Mouse (Mus musculus): ENCODE measurements around the gene Fbxo36. TPM values are rescaled to one million over a fixed set of nuclear protein-coding genes. Genes with fewer than 3 reads are reported as not detected.
A peak's percentile ranks its signal among the peaks of the same experiment; 100 is the strongest.

Fbxo36 gene
- total RNA-seq, 2 experiments from 2014 or later: 1.4 to 2.0 TPM

- DNase-seq (ENCODE audit: low spot score in 2 of 2): peak; percentile 69 to 92
- intact Hi-C loops (cut with DNase I): no loop called here
Measured at GRCm38 (mm10) chr1:84934503-84935333, 95.1 kb downstream of the Fbxo36 start, which contains the start of gene Slc16a14. Slc16a14 (minus strand) TSS chr1:84935134.

- intact Hi-C loops (cut with DNase I): no loop called here
- DNase-seq (ENCODE audit: low spot score in 2 of 2): peak; percentile 88 to 93
Measured at GRCm38 (mm10) chr1:84935668-84936067, 96.0 kb downstream of the Fbxo36 start.

GRCm38 (mm10) chr1:84936716-84937510 lies 97.3 kb downstream of the Fbxo36 start:
- intact Hi-C loops (cut with DNase I): no loop called here

GRCm38 (mm10) chr1:84939466-84939865 lies 99.8 kb downstream of the Fbxo36 start:
- intact Hi-C loops (cut with DNase I): no loop called here
- DNase-seq (ENCODE audit: low spot score in 2 of 2): no peak

More at GRCm38 (mm10) chr1:84936716-84937510, 97.3 kb downstream of the Fbxo36 start:
- no peak for DNase-seq (ENCODE audit: low spot score in 2 of 2)

- no peak for DNase-seq (ENCODE audit: low spot score in 2 of 2)
- intact Hi-C loops (cut with DNase I): no loop called here
Measured at GRCm38 (mm10) chr1:84940322-84940721, 100.7 kb downstream of the Fbxo36 start.

GRCm38 (mm10) chr1:84942666-84943065 lies 103.0 kb downstream of the Fbxo36 start:
- intact Hi-C loops (cut with DNase I): no loop called here

GRCm38 (mm10) chr1:84943549-84943948 lies 103.9 kb downstream of the Fbxo36 start:
- DNase-seq (ENCODE audit: low spot score in 2 of 2): no peak
- intact Hi-C loops (cut with DNase I): no loop called here

More at GRCm38 (mm10) chr1:84942666-84943065, 103.0 kb downstream of the Fbxo36 start:
- DNase-seq (ENCODE audit: low spot score in 2 of 2): no peak

- intact Hi-C loops (cut with DNase I): no loop called here
- DNase-seq (ENCODE audit: low spot score in 2 of 2): no peak
Measured at GRCm38 (mm10) chr1:84945950-84946349, 106.3 kb downstream of the Fbxo36 start.

GRCm38 (mm10) chr1:84947390-84947789 lies 107.7 kb downstream of the Fbxo36 start:
- intact Hi-C loops (cut with DNase I): no loop called here
- no peak for DNase-seq (ENCODE audit: low spot score in 2 of 2)

Other genes with a start within 250 kb of the Fbxo36 start
- gene Dner, start 143.6 kb upstream of the Fbxo36 start, total RNA-seq (2021): 100 to 1,000 TPM; 203 to 215 TPM
- 100 to 1,000 TPM; 167 to 195 TPM for gene Trip12, start 675 bp downstream of the Fbxo36 start, total RNA-seq (2021)
- gene Slc16a14, start 95.3 kb downstream of the Fbxo36 start, total RNA-seq (2021): 10 to 100 TPM; 26.0 to 29.7 TPM